Mouse (Mus musculus): ENCODE results near the gene Auts2. TPM values are rescaled to one million over a fixed set of nuclear protein-coding genes. Genes with fewer than 3 reads are reported as not detected.

The Auts2 gene
- total and polyA plus RNA-seq, 3 experiments = not detected

GRCm38 (mm10) chr5:132186659-132187058, 356.5 kb downstream of the Auts2 start:
- no peak overlapping the region for H3K27ac ChIP-seq (ENCODE audit: insufficient read depth, low read depth)
- dilution Hi-C loops (cut with MboI; ENCODE audit: extremely low pct_ligation_motif_present, extremely low pct_unique_long_range_greater_than_20kb, low sequenced_read_pairs) = no loop called here

GRCm38 (mm10) chr5:132186221-132186620, 356.9 kb downstream of the Auts2 start:
- TF ChIP-seq POLR2AphosphoS2 (IDR thresholded peaks at IDR 0.05; ENCODE audit: low read depth, low read length) (no peak), MYC (IDR thresholded peaks at IDR 0.05; ENCODE audit: low read depth, low read length) (no peak), HCFC1 (IDR thresholded peaks at IDR 0.05; ENCODE audit: low read depth, low read length) (no peak), BHLHE40 (IDR thresholded peaks at IDR 0.05; ENCODE audit: low read depth, low read length) (no peak), CTCF (conservative IDR thresholded peaks at IDR 0.05 in 1 of 2, IDR thresholded peaks at IDR 0.05 in 1 of 2; ENCODE audit: low read depth in 2 of 2, low read length in 2 of 2) (no peak), MAZ (IDR thresholded peaks at IDR 0.05; ENCODE audit: low read depth, low read length) (no peak), GABPA (IDR thresholded peaks at IDR 0.05; ENCODE audit: insufficient replicate concordance, low read depth, low read length) (no peak), ZNF384 (IDR thresholded peaks at IDR 0.05; ENCODE audit: low read depth, low read length) (no peak), NRF1 (IDR thresholded peaks at IDR 0.05; ENCODE audit: low read depth, low read length) (no peak)
- Histone ChIP-seq H3K27ac (ENCODE audit: insufficient read depth, low read depth) (no peak overlapping the region), H3K4me3 (replicated peaks in 1 of 3; ENCODE audit: low read depth in 2 of 3, low read length in 2 of 3, poor library complexity in 1 of 3) (no peak overlapping the region), H3K27me3 (replicated peaks) (no peaks in the 10 kb centered on the region), H3K9me3 (replicated peaks; ENCODE audit: low read length) (peaks cover 77% of the 10 kb centered on the region), H3K9ac (ENCODE audit: insufficient read depth, low read depth) (no peak overlapping the region), H3K79me2 (replicated peaks; ENCODE audit: control insufficient read depth, extremely low read depth, insufficient read depth, poor library complexity, severe bottlenecking) (no peaks in the 10 kb centered on the region), H3K4me2 (ENCODE audit: insufficient read depth, low read depth, poor library complexity, severe bottlenecking) (no peak overlapping the region), H3K36me3 (replicated peaks in 1 of 2; ENCODE audit: control insufficient read depth in 1 of 2, insufficient read depth in 1 of 2, low read length in 1 of 2) (no peaks in the 10 kb centered on the region), H3K4me1 (ENCODE audit: control insufficient read depth in 1 of 2, insufficient read depth in 2 of 2) (no peaks in the 10 kb centered on the region)
- dilution Hi-C loops (cut with MboI; ENCODE audit: extremely low pct_ligation_motif_present, extremely low pct_unique_long_range_greater_than_20kb, low sequenced_read_pairs) = no loop called here
- in situ Hi-C loops (cut with MboI; ENCODE audit: low pct_ligation_motif_present, low pct_unique_long_range_greater_than_20kb, low sequenced_read_pairs) = no loop called here
- DNase-seq (ENCODE audit: extremely low read depth) = no peak

More at GRCm38 (mm10) chr5:132186659-132187058, 356.5 kb downstream of the Auts2 start:
- Histone ChIP-seq H3K4me2 (ENCODE audit: insufficient read depth, low read depth, poor library complexity, severe bottlenecking) (no peak overlapping the region), H3K4me3 (replicated peaks in 1 of 3; ENCODE audit: low read depth in 2 of 3, low read length in 2 of 3, poor library complexity in 1 of 3) (no peak overlapping the region), H3K9me3 (replicated peaks; ENCODE audit: low read length) (peaks cover 79% of the 10 kb centered on the region), H3K36me3 (replicated peaks in 1 of 2; ENCODE audit: control insufficient read depth in 1 of 2, insufficient read depth in 1 of 2, low read length in 1 of 2) (no peaks in the 10 kb centered on the region), H3K79me2 (replicated peaks; ENCODE audit: control insufficient read depth, extremely low read depth, insufficient read depth, poor library complexity, severe bottlenecking) (no peaks in the 10 kb centered on the region), H3K4me1 (ENCODE audit: control insufficient read depth in 1 of 2, insufficient read depth in 2 of 2) (no peaks in the 10 kb centered on the region), H3K9ac (ENCODE audit: insufficient read depth, low read depth) (no peak overlapping the region), H3K27me3 (replicated peaks) (no peaks in the 10 kb centered on the region)
- in situ Hi-C loops (cut with MboI; ENCODE audit: low pct_ligation_motif_present, low pct_unique_long_range_greater_than_20kb, low sequenced_read_pairs) = no loop called here
- DNase-seq (ENCODE audit: extremely low read depth) = no peak
- TF ChIP-seq MAX (IDR thresholded peaks at IDR 0.05; ENCODE audit: low read length) = no peak
- TF ChIP-seq HCFC1 (IDR thresholded peaks at IDR 0.05; ENCODE audit: low read depth, low read length) = no peak
- no peak for TF ChIP-seq ELF1 (IDR thresholded peaks at IDR 0.05; ENCODE audit: low read depth, low read length)
- TF ChIP-seq MEF2A (IDR thresholded peaks at IDR 0.05; ENCODE audit: borderline replicate concordance, low read depth, low read length) = no peak
- TF ChIP-seq SMC3 (IDR thresholded peaks at IDR 0.05; ENCODE audit: low read depth, low read length) = no peak
- no peak for TF ChIP-seq CHD1 (IDR thresholded peaks at IDR 0.05; ENCODE audit: low read depth, low read length)
- TF ChIP-seq USF1 (IDR thresholded peaks at IDR 0.05; ENCODE audit: low read depth, low read length) = no peak
- no peak for TF ChIP-seq USF2 (conservative IDR thresholded peaks at IDR 0.05; ENCODE audit: low read depth, low read length)
- TF ChIP-seq EP300 (IDR thresholded peaks at IDR 0.05; ENCODE audit: low read length) = no peak
- TF ChIP-seq POLR2AphosphoS2 (IDR thresholded peaks at IDR 0.05; ENCODE audit: low read depth, low read length) = no peak
- TF ChIP-seq CTCF (conservative IDR thresholded peaks at IDR 0.05 in 1 of 2, IDR thresholded peaks at IDR 0.05 in 1 of 2; ENCODE audit: low read depth in 2 of 2, low read length in 2 of 2) = no peak
- TF ChIP-seq TCF12 (IDR thresholded peaks at IDR 0.05; ENCODE audit: low read depth, low read length) = no peak
- TF ChIP-seq NRF1 (IDR thresholded peaks at IDR 0.05; ENCODE audit: low read depth, low read length) = no peak

All from CH12.LX (cell line).